In genomic region chr1:155238126-155238525, GRCm38 (mm10) we compare ENCODE assay signal across 18 mouse cellular contexts. TPM values are rescaled to one million over a fixed set of nuclear protein-coding genes. Genes with fewer than 3 reads are reported as not detected.
A peak's percentile ranks its signal among the peaks of the same experiment; 100 is the strongest.
DNase-seq lines count a peak whose midpoint lies in the region; ATAC-seq and TF ChIP-seq lines count a peak whose summit lies in the region.
"Had no signal": no experiment of that assay in that cellular context is flagged by ENCODE, and none has a peak within 500 bp of the region (broad histone marks: within the 10 kb centered on the region; RNA-seq: fewer than 3 reads in every experiment).

No protein-coding gene starts in this region.

- H3K27ac ChIP-seq in heart, embryonic 16.5 days (ENCODE audit: low read length): peak overlapping the region; percentile 99
- H3K27ac ChIP-seq in midbrain, embryonic 14.5 days (replicated peaks; ENCODE audit: low read depth, low read length): no peak overlapping the region
- no peak overlapping the region for H3K27ac ChIP-seq in midbrain, embryonic 16.5 days (ENCODE audit: low read length)
- peak overlapping the region; percentile 70 for H3K27ac ChIP-seq in kidney, embryonic 14.5 days (ENCODE audit: low read depth, low read length)
- peak overlapping the region; percentile 32; the same call in 1 of the 2 replicates for H3K27ac ChIP-seq in olfactory bulb, adult 2 months (ENCODE audit: insufficient read depth, low read depth, low read length)
- H3K27ac ChIP-seq: neural tube, embryonic 15.5 days had no signal

- no peak for TF ChIP-seq CTCF in olfactory bulb, adult 2 months (IDR thresholded peaks at IDR 0.05; ENCODE audit: insufficient read depth, low read depth, low read length)

- H3K9me3 ChIP-seq in heart, embryonic 16.5 days (replicated peaks; ENCODE audit: control insufficient read depth, low read length): no peaks in the 10 kb centered on the region
- no peaks in the 10 kb centered on the region for H3K9me3 ChIP-seq in midbrain, embryonic 14.5 days (ENCODE audit: control insufficient read depth, low read length)
- no peaks in the 10 kb centered on the region for H3K9me3 ChIP-seq in midbrain, embryonic 16.5 days (replicated peaks; ENCODE audit: control insufficient read depth, low read length, poor library complexity, severe bottlenecking)
- no peaks in the 10 kb centered on the region for H3K9me3 ChIP-seq in kidney, embryonic 14.5 days (ENCODE audit: control insufficient read depth, low read length)
- H3K9me3 ChIP-seq: forebrain, embryonic 12.5 days; limb, embryonic 15.5 days; neural tube, embryonic 15.5 days had no signal

- H3K27me3 ChIP-seq in heart, embryonic 16.5 days (ENCODE audit: control insufficient read depth, insufficient read depth, low read length): no peaks in the 10 kb centered on the region
- H3K27me3 ChIP-seq in midbrain, embryonic 14.5 days (ENCODE audit: control insufficient read depth, insufficient read depth, low read length): no peaks in the 10 kb centered on the region
- no peaks in the 10 kb centered on the region for H3K27me3 ChIP-seq in midbrain, embryonic 16.5 days (ENCODE audit: control insufficient read depth, insufficient read depth, low read depth, low read length)
- no peaks in the 10 kb centered on the region for H3K27me3 ChIP-seq in kidney, embryonic 14.5 days (ENCODE audit: control insufficient read depth, insufficient read depth, low read length)
- H3K27me3 ChIP-seq: limb, embryonic 15.5 days; neural tube, embryonic 15.5 days had no signal

- H3K36me3 ChIP-seq in heart, embryonic 16.5 days (ENCODE audit: control insufficient read depth, insufficient read depth): peaks cover 18% of the 10 kb centered on the region
- no peaks in the 10 kb centered on the region for H3K36me3 ChIP-seq in midbrain, embryonic 14.5 days (ENCODE audit: control insufficient read depth, insufficient read depth, low read length)
- H3K36me3 ChIP-seq in midbrain, embryonic 16.5 days (ENCODE audit: control insufficient read depth, insufficient read depth, low read length): no peaks in the 10 kb centered on the region
- peaks cover 13% of the 10 kb centered on the region; the same call in 1 of the 2 replicates for H3K36me3 ChIP-seq in kidney, embryonic 14.5 days (ENCODE audit: control insufficient read depth, insufficient read depth, low read length)
- H3K36me3 ChIP-seq: neural tube, embryonic 15.5 days had no signal

- no peak for TF ChIP-seq POLR2A in olfactory bulb, adult 2 months (IDR thresholded peaks at IDR 0.05; ENCODE audit: insufficient read depth, low read depth, low read length)

- no peak overlapping the region for H3K9ac ChIP-seq in heart, embryonic 16.5 days (ENCODE audit: low read length)
- H3K9ac ChIP-seq in midbrain, embryonic 14.5 days (replicated peaks; ENCODE audit: low read length): no peak overlapping the region
- no peak overlapping the region for H3K9ac ChIP-seq in midbrain, embryonic 16.5 days (ENCODE audit: low read depth, low read length)
- no peak overlapping the region for H3K9ac ChIP-seq in kidney, embryonic 14.5 days (ENCODE audit: low read depth, low read length)
- H3K9ac ChIP-seq: forebrain, embryonic 12.5 days; limb, embryonic 15.5 days; liver, postnatal 0 days; neural tube, embryonic 15.5 days had no signal

- peaks cover 72% of the 10 kb centered on the region for H3K4me1 ChIP-seq in heart, embryonic 16.5 days (ENCODE audit: control insufficient read depth, insufficient read depth, low read length)
- H3K4me1 ChIP-seq in midbrain, embryonic 14.5 days (ENCODE audit: control insufficient read depth, insufficient read depth, low read length): peaks cover 45% of the 10 kb centered on the region
- H3K4me1 ChIP-seq in midbrain, embryonic 16.5 days (ENCODE audit: control insufficient read depth, insufficient read depth, low read length): peaks cover 41% of the 10 kb centered on the region
- H3K4me1 ChIP-seq in kidney, embryonic 14.5 days (ENCODE audit: control insufficient read depth, insufficient read depth, low read length): peaks cover 33% of the 10 kb centered on the region
- H3K4me1 ChIP-seq in olfactory bulb, adult 2 months (ENCODE audit: control insufficient read depth, insufficient read depth, low read length): peaks cover 54% of the 10 kb centered on the region

- no peak for ATAC-seq in heart, embryonic 16.5 days (replicated peaks; ENCODE audit: extremely low read depth, insufficient read depth, low FRiP score)
- no peak for ATAC-seq in midbrain, embryonic 14.5 days (ENCODE audit: low FRiP score, low TSS enrichment)
- ATAC-seq in midbrain, embryonic 16.5 days: no peak
- ATAC-seq in kidney, embryonic 14.5 days (ENCODE audit: low FRiP score, low TSS enrichment): peak; percentile 18; the same call in 1 of the 2 replicates
- ATAC-seq: liver, postnatal 0 days had no signal

- intact Hi-C loops in heart, postnatal 25 days (cut with DNase I): no loop called here

- no peak overlapping the region for H3K4me2 ChIP-seq in heart, embryonic 16.5 days (ENCODE audit: low read depth, low read length)
- H3K4me2 ChIP-seq in midbrain, embryonic 14.5 days (ENCODE audit: low read length): no peak overlapping the region
- no peak overlapping the region for H3K4me2 ChIP-seq in midbrain, embryonic 16.5 days (ENCODE audit: low read length)
- no peak overlapping the region for H3K4me2 ChIP-seq in kidney, embryonic 14.5 days (replicated peaks; ENCODE audit: low read depth, low read length)
- H3K4me2 ChIP-seq: forebrain, embryonic 12.5 days; limb, embryonic 15.5 days; neural tube, embryonic 15.5 days had no signal

- WGBS in heart, embryonic 16.5 days: 87% methylated on average over 5 of the region's 5 CpGs
- WGBS in midbrain, embryonic 14.5 days: 81% methylated on average over 5 of the region's 5 CpGs
- 77% methylated on average over 5 of the region's 5 CpGs for WGBS in midbrain, embryonic 16.5 days
- 52% methylated on average over 5 of the region's 5 CpGs for WGBS in kidney, embryonic 14.5 days
- WGBS in olfactory bulb, adult 2 months: 92% methylated on average over 5 of the region's 5 CpGs

- H3K4me3 ChIP-seq in heart, embryonic 16.5 days (ENCODE audit: low read length): no peak overlapping the region
- H3K4me3 ChIP-seq in midbrain, embryonic 14.5 days (replicated peaks; ENCODE audit: low read depth, low read length): no peak overlapping the region
- H3K4me3 ChIP-seq in midbrain, embryonic 16.5 days (ENCODE audit: low read depth, low read length): no peak overlapping the region
- no peak overlapping the region for H3K4me3 ChIP-seq in kidney, embryonic 14.5 days (ENCODE audit: low read length)
- H3K4me3 ChIP-seq in olfactory bulb, adult 2 months (ENCODE audit: insufficient read depth, low read depth, low read length): no peak overlapping the region
- H3K4me3 ChIP-seq: forebrain, embryonic 12.5 days; limb, embryonic 15.5 days; myocyte; neural tube, embryonic 15.5 days had no signal

- DNase-seq in heart, postnatal 25 days (ENCODE audit: low spot score): no peak
- peak; percentile 1 for DNase-seq in midbrain, embryonic 14.5 days
- no peak for DNase-seq in Muller cell, postnatal 12 days (ENCODE audit: inconsistent ontology term)
- DNase-seq in urinary bladder, adult 18-20 months (ENCODE audit: low spot score in 2 of 2): no peak
- DNase-seq: cerebellum, adult 9-10 months; layer of hippocampus, adult 9-11 months; liver, postnatal 0 days; lung, postnatal 36 days; right cerebral cortex, postnatal 4 days; thymus, postnatal 36 days had no signal

RNA-seq across cellular contexts. Expression of gene BC034090, which starts 6.1 kb away (rescaled TPM):
- 9.1 and 10.9 TPM in 2 replicates for polyA plus RNA-seq in heart, embryonic 16.5 days (2015; fragmentation: Nextera tagmentation; extraction: Ambion mirVana)
- total RNA-seq in heart, postnatal 25 days (2021): 10 to 100 TPM; 38.0 to 41.4 TPM
- polyA plus RNA-seq in midbrain, embryonic 14.5 days (2014; fragmentation: Nextera tagmentation; extraction: Ambion mirVana): 3.4 and 3.5 TPM in 2 replicates
- 2.8 and 5.5 TPM in 2 replicates for polyA plus RNA-seq in midbrain, embryonic 16.5 days (2015; fragmentation: Nextera tagmentation; extraction: Ambion mirVana)
- polyA plus RNA-seq in kidney, embryonic 14.5 days (2014; fragmentation: Nextera tagmentation; extraction: Ambion mirVana): 4.7 and 4.9 TPM in 2 replicates
- not detected in 2 replicates for polyA plus RNA-seq in olfactory bulb, adult 2 months (2012; ENCODE audit: insufficient read depth, insufficient read length, low replicate concordance, missing spikeins)

Comparison
In these comparisons a context has a peak if more than half of its experiments do, and no peak if none do; other contexts are left out.
1. H3K27ac ChIP-seq: peak in heart, embryonic 16.5 days (single experiment), kidney, embryonic 14.5 days (single experiment) and olfactory bulb, adult 2 months (single experiment); none in midbrain, embryonic 14.5 days (single experiment) and midbrain, embryonic 16.5 days (single experiment).